Mouse (Mus musculus): ENCODE measurements at regions not wholly inside any gene's neighbourhood (a gene's known extent, or its start where the extent isn't known, plus 50 kb on each side); places are given as distances from the start of the nearest gene placed in this dataset.

- H3K36me3 ChIP-seq (ENCODE audit: control insufficient read depth, insufficient read depth, low read length): no peaks in the 10 kb centered on the region
- no peaks in the 10 kb centered on the region for H3K27me3 ChIP-seq (ENCODE audit: control insufficient read depth, insufficient read depth, low read length)
- 36% methylated on average over 5 of the region's 5 CpGs for WGBS
- no peaks in the 10 kb centered on the region; a peak in 1 of 4 replicates for H3K4me1 ChIP-seq (ENCODE audit: control insufficient read depth in 2 of 2, insufficient read depth in 2 of 2, low read length in 2 of 2)
- no peak overlapping the region for H3K27ac ChIP-seq (replicated peaks in 1 of 2; ENCODE audit: control insufficient read depth in 1 of 2, insufficient read depth in 1 of 2, low read depth in 2 of 2, low read length in 2 of 2)
- H3K4me3 ChIP-seq (ENCODE audit: control insufficient read depth in 1 of 2, insufficient read depth in 1 of 2, low read depth in 1 of 2, low read length in 2 of 2): no peak overlapping the region
- no peak overlapping the region for H3K4me2 ChIP-seq (ENCODE audit: low read length)
- ATAC-seq (ENCODE audit: insufficient number of reproducible peaks, insufficient read depth, low FRiP score, low read depth): no peak
- no peak overlapping the region for H3K9ac ChIP-seq (ENCODE audit: low read length)
- no peaks in the 10 kb centered on the region for H3K9me3 ChIP-seq (ENCODE audit: control insufficient read depth, low read length)
Observed at GRCm38 (mm10) chr14:114869233-114869632, 222.8 kb upstream of the Gpc5 start.

- H3K4me2 ChIP-seq (ENCODE audit: low read length): no peak overlapping the region
- H3K27ac ChIP-seq (replicated peaks in 1 of 2; ENCODE audit: control insufficient read depth in 1 of 2, insufficient read depth in 1 of 2, low read depth in 2 of 2, low read length in 2 of 2): peak overlapping the region in 1 of 2 experiments; percentile 49; a peak in 1 of 4 replicates
- H3K4me3 ChIP-seq (ENCODE audit: control insufficient read depth in 1 of 2, insufficient read depth in 1 of 2, low read depth in 1 of 2, low read length in 2 of 2): no peak overlapping the region
- no peak for ATAC-seq (ENCODE audit: insufficient number of reproducible peaks, insufficient read depth, low FRiP score, low read depth)
- no peaks in the 10 kb centered on the region for H3K36me3 ChIP-seq (ENCODE audit: control insufficient read depth, insufficient read depth, low read length)
- WGBS: 22% methylated on average over 3 of the region's 3 CpGs
- H3K27me3 ChIP-seq (ENCODE audit: control insufficient read depth, insufficient read depth, low read length): no peaks in the 10 kb centered on the region
- H3K9me3 ChIP-seq (ENCODE audit: control insufficient read depth, low read length): no peaks in the 10 kb centered on the region
- peaks cover 4 to 5% of the 10 kb centered on the region in 2 experiments; a peak in 3 of 4 replicates for H3K4me1 ChIP-seq (ENCODE audit: control insufficient read depth in 2 of 2, insufficient read depth in 2 of 2, low read length in 2 of 2)
- H3K9ac ChIP-seq (ENCODE audit: low read length): no peak overlapping the region
Observed at GRCm38 (mm10) chr14:114875101-114875500, 216.9 kb upstream of the Gpc5 start.

DNA sequence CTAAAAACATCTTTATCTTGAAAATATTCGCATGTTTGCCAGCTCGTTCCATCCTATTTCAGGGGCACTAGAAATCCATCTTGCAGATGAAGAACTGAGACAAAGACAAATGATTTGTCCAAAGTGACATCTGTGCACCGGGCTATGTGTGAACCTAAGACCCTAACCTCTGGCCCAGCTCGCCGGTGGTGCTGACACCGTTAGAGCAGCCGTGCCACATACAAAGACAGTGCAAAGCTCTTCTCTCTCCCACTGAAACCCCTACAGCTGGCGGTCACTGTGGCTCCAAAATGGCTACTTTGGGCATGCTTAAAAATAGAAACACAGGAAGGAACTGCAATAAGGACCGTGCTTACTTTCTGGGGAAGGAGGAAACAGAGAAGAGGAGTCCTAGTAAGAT, 215.6 kb upstream of the Gpc5 start:
- Histone ChIP-seq H3K9ac (ENCODE audit: low read length) (no peak overlapping the region), H3K36me3 (ENCODE audit: control insufficient read depth, insufficient read depth, low read length) (no peaks in the 10 kb centered on the region), H3K4me3 (ENCODE audit: control insufficient read depth in 1 of 2, insufficient read depth in 1 of 2, low read depth in 1 of 2, low read length in 2 of 2) (no peak overlapping the region), H3K27ac (replicated peaks in 1 of 2; ENCODE audit: control insufficient read depth in 1 of 2, insufficient read depth in 1 of 2, low read depth in 2 of 2, low read length in 2 of 2) (no peak overlapping the region), H3K4me1 (ENCODE audit: control insufficient read depth in 2 of 2, insufficient read depth in 2 of 2, low read length in 2 of 2) (peaks cover 4 to 5% of the 10 kb centered on the region in 2 experiments; a peak in 3 of 4 replicates), H3K27me3 (ENCODE audit: control insufficient read depth, insufficient read depth, low read length) (no peaks in the 10 kb centered on the region), H3K9me3 (ENCODE audit: control insufficient read depth, low read length) (no peaks in the 10 kb centered on the region), H3K4me2 (ENCODE audit: low read length) (no peak overlapping the region)
- no peak for ATAC-seq (ENCODE audit: insufficient number of reproducible peaks, insufficient read depth, low FRiP score, low read depth)
- 51% methylated on average over 9 of the region's 9 CpGs for WGBS

DNA sequence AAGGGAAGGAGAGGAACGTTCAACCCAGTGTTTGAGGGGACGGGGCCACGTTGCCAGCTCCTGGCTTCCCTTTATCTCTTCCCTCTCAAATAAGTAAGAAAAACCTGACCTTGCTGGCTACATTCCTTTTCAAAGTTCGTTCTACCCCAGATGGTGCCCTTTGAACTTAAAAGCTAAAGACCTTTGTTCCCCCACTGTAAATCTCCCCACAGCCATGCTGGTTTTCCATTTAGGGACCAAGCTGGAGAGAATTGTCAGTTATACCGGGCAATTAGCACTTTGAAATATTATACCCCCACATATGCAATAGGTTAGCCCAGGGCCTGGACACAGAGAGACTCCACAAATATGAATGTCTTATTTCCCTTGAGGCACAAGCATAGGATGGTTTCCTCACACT, 214.5 kb upstream of the Gpc5 start:
- WGBS: 51% methylated on average over 5 of the region's 5 CpGs
- Histone ChIP-seq H3K36me3 (ENCODE audit: control insufficient read depth, insufficient read depth, low read length) (no peaks in the 10 kb centered on the region), H3K4me3 (ENCODE audit: control insufficient read depth in 1 of 2, insufficient read depth in 1 of 2, low read depth in 1 of 2, low read length in 2 of 2) (no peak overlapping the region), H3K9ac (ENCODE audit: low read length) (no peak overlapping the region), H3K9me3 (ENCODE audit: control insufficient read depth, low read length) (no peaks in the 10 kb centered on the region), H3K4me1 (ENCODE audit: control insufficient read depth in 2 of 2, insufficient read depth in 2 of 2, low read length in 2 of 2) (peaks cover 4 to 5% of the 10 kb centered on the region in 2 experiments; a peak in 3 of 4 replicates), H3K27ac (replicated peaks in 1 of 2; ENCODE audit: control insufficient read depth in 1 of 2, insufficient read depth in 1 of 2, low read depth in 2 of 2, low read length in 2 of 2) (no peak overlapping the region), H3K4me2 (ENCODE audit: low read length) (no peak overlapping the region), H3K27me3 (ENCODE audit: control insufficient read depth, insufficient read depth, low read length) (no peaks in the 10 kb centered on the region)
- no peak for ATAC-seq (ENCODE audit: insufficient number of reproducible peaks, insufficient read depth, low FRiP score, low read depth)

DNA sequence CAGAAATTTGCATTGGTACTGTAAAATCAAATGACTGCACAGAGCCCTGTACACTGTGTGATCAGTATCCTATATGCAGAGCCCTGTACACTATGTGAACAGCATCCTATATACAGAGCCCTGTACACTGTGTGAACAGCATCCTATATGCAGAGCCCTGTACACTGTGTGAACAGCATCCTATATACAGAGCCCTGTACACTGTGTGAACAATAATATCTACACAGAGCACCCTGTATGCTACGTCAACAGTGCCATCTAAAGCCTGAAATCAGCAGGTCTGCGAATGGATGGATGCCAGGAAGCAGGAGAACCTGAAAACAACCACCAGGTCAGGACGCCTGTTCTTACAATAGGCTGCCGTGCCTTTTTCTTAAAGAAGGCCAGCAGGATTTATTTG, 211.7 kb upstream of the Gpc5 start:
- WGBS: 56% methylated on average over 4 of the region's 4 CpGs
- no peaks in the 10 kb centered on the region for H3K36me3 ChIP-seq (ENCODE audit: control insufficient read depth, insufficient read depth, low read length)
- no peaks in the 10 kb centered on the region for H3K9me3 ChIP-seq (ENCODE audit: control insufficient read depth, low read length)
- no peak overlapping the region for H3K9ac ChIP-seq (ENCODE audit: low read length)
- no peak overlapping the region for H3K4me3 ChIP-seq (ENCODE audit: control insufficient read depth in 1 of 2, insufficient read depth in 1 of 2, low read depth in 1 of 2, low read length in 2 of 2)
- peaks cover under 1 to 3% of the 10 kb centered on the region in 2 experiments; a peak in 3 of 4 replicates for H3K4me1 ChIP-seq (ENCODE audit: control insufficient read depth in 2 of 2, insufficient read depth in 2 of 2, low read length in 2 of 2)
- no peak overlapping the region for H3K27ac ChIP-seq (replicated peaks in 1 of 2; ENCODE audit: control insufficient read depth in 1 of 2, insufficient read depth in 1 of 2, low read depth in 2 of 2, low read length in 2 of 2)
- H3K4me2 ChIP-seq (ENCODE audit: low read length): no peak overlapping the region
- no peaks in the 10 kb centered on the region for H3K27me3 ChIP-seq (ENCODE audit: control insufficient read depth, insufficient read depth, low read length)
- ATAC-seq (ENCODE audit: insufficient number of reproducible peaks, insufficient read depth, low FRiP score, low read depth): no peak

- H3K4me2 ChIP-seq (ENCODE audit: low read length): no peak overlapping the region
- H3K9me3 ChIP-seq (ENCODE audit: control insufficient read depth, low read length): no peaks in the 10 kb centered on the region
- no peak overlapping the region for H3K27ac ChIP-seq (replicated peaks in 1 of 2; ENCODE audit: control insufficient read depth in 1 of 2, insufficient read depth in 1 of 2, low read depth in 2 of 2, low read length in 2 of 2)
- H3K4me1 ChIP-seq (ENCODE audit: control insufficient read depth in 2 of 2, insufficient read depth in 2 of 2, low read length in 2 of 2): no peaks in the 10 kb centered on the region
- H3K27me3 ChIP-seq (ENCODE audit: control insufficient read depth, insufficient read depth, low read length): no peaks in the 10 kb centered on the region
- no peak overlapping the region for H3K4me3 ChIP-seq (ENCODE audit: control insufficient read depth in 1 of 2, insufficient read depth in 1 of 2, low read depth in 1 of 2, low read length in 2 of 2)
- WGBS: 75% methylated on average over 2 of the region's 2 CpGs
- ATAC-seq (ENCODE audit: insufficient number of reproducible peaks, insufficient read depth, low FRiP score, low read depth): no peak
- H3K9ac ChIP-seq (ENCODE audit: low read length): no peak overlapping the region
- H3K36me3 ChIP-seq (ENCODE audit: control insufficient read depth, insufficient read depth, low read length): no peaks in the 10 kb centered on the region
Observed at GRCm38 (mm10) chr14:114904109-114904508, 187.9 kb upstream of the Gpc5 start.

GRCm38 (mm10) chr14:114912271-114912670, 179.7 kb upstream of the Gpc5 start:
- Histone ChIP-seq H3K27ac (replicated peaks in 1 of 2; ENCODE audit: control insufficient read depth in 1 of 2, insufficient read depth in 1 of 2, low read depth in 2 of 2, low read length in 2 of 2) (no peak overlapping the region), H3K36me3 (ENCODE audit: control insufficient read depth, insufficient read depth, low read length) (no peaks in the 10 kb centered on the region), H3K4me2 (ENCODE audit: low read length) (no peak overlapping the region), H3K4me3 (ENCODE audit: control insufficient read depth in 1 of 2, insufficient read depth in 1 of 2, low read depth in 1 of 2, low read length in 2 of 2) (no peak overlapping the region), H3K27me3 (ENCODE audit: control insufficient read depth, insufficient read depth, low read length) (no peaks in the 10 kb centered on the region), H3K9me3 (ENCODE audit: control insufficient read depth, low read length) (no peaks in the 10 kb centered on the region), H3K4me1 (ENCODE audit: control insufficient read depth in 2 of 2, insufficient read depth in 2 of 2, low read length in 2 of 2) (no peaks in the 10 kb centered on the region), H3K9ac (ENCODE audit: low read length) (no peak overlapping the region)
- WGBS: 61% methylated on average over 7 of the region's 7 CpGs
- no peak for ATAC-seq (ENCODE audit: insufficient number of reproducible peaks, insufficient read depth, low FRiP score, low read depth)

DNA sequence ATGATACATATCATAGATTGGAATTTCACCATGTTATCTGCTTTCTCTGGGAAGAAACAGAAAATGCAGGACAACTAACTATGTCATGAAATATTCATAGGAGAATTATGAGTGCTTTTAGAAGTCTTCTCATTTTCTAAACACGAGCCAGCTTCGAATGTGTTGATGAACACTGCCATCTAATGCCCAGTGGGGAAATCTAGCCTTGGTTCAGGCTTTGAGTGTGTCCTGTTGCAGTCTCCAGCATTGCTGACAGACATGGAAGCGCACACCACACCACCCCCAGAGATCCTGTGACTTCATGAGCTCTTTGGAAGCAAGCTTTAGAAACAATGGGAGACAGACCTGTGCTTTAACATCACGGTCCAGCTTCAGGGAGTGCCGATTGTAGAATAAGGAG, 178.8 kb upstream of the Gpc5 start:
- Histone ChIP-seq H3K9me3 (ENCODE audit: control insufficient read depth, low read length) (no peaks in the 10 kb centered on the region), H3K4me2 (ENCODE audit: low read length) (no peak overlapping the region), H3K4me3 (ENCODE audit: control insufficient read depth in 1 of 2, insufficient read depth in 1 of 2, low read depth in 1 of 2, low read length in 2 of 2) (no peak overlapping the region), H3K4me1 (ENCODE audit: control insufficient read depth in 2 of 2, insufficient read depth in 2 of 2, low read length in 2 of 2) (no peaks in the 10 kb centered on the region), H3K27me3 (ENCODE audit: control insufficient read depth, insufficient read depth, low read length) (no peaks in the 10 kb centered on the region), H3K9ac (ENCODE audit: low read length) (no peak overlapping the region), H3K27ac (replicated peaks in 1 of 2; ENCODE audit: control insufficient read depth in 1 of 2, insufficient read depth in 1 of 2, low read depth in 2 of 2, low read length in 2 of 2) (no peak overlapping the region), H3K36me3 (ENCODE audit: control insufficient read depth, insufficient read depth, low read length) (no peaks in the 10 kb centered on the region)
- WGBS: 40% methylated on average over 5 of the region's 5 CpGs
- no peak for ATAC-seq (ENCODE audit: insufficient number of reproducible peaks, insufficient read depth, low FRiP score, low read depth)
